Mouse (Mus musculus) lung, postnatal 0 days (tissue): ENCODE measurements at regions not wholly inside any gene's neighbourhood (a gene's known extent, or its start where the extent isn't known, plus 50 kb on each side); places are given as distances from the start of the nearest gene placed in this dataset.

Experiments
- CTCF ChIP-seq: IDR thresholded peaks from 2 replicates; pipeline ENCODE4 v1.5.1; 2016; ENCODE audit warnings: antibody characterized with exemption, mild to moderate bottlenecking
- EP300 ChIP-seq: IDR thresholded peaks from 2 replicates; pipeline ENCODE4 v1.6.1; 2016; ENCODE audit warnings: antibody characterized with exemption, mild to moderate bottlenecking, control low read depth

DNA sequence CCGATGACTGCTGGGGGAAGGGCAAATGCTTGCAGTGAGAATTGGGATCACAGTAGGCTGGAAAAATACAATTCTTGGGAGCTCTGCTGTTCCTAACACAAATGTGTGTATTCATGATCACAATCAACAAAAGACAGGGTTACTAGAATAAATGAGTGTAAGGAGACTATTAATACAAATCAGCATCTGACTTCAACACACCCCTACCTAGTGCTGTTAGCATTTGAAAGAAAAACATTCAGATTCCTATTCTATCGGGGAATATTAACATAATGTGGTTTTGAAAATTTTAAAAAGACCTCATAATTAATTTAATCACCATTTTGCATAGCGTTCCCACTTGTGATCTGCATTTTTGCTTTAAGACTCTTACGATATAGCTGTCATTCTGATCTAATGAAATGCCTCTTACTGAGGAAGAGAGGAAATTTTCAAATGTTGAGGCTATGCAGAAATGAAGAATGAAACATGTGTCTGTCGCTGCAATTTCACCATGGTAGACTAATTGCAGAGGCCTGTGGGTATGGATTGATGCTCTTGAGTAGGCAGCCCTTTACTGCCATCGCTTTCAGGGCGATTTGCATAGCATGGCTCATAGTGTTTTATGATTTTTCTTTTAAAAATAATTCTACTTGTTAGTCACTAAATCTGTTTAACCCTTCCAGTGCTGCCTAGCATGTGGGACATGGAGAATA, 410.8 kb downstream of the Hsfy2 start:
- no peak for TF ChIP-seq CTCF
- TF ChIP-seq EP300: no peak
